Mouse (Mus musculus) cerebellum, adult (tissue): ENCODE measurements at regions not wholly inside any gene's neighbourhood (a gene's known extent, or its start where the extent isn't known, plus 50 kb on each side); places are given as distances from the start of the nearest gene placed in this dataset.

Experiments used
- ATAC-seq: cut with Nextera tagmentation; 2 replicates; pipeline ENCODE4 v1.9.2; 2017; ENCODE audit warnings: mild to moderate bottlenecking, moderate library complexity, mixed read lengths; ENCODE audit not compliant: insufficient number of reproducible peaks, low FRiP score, low TSS enrichment

DNA sequence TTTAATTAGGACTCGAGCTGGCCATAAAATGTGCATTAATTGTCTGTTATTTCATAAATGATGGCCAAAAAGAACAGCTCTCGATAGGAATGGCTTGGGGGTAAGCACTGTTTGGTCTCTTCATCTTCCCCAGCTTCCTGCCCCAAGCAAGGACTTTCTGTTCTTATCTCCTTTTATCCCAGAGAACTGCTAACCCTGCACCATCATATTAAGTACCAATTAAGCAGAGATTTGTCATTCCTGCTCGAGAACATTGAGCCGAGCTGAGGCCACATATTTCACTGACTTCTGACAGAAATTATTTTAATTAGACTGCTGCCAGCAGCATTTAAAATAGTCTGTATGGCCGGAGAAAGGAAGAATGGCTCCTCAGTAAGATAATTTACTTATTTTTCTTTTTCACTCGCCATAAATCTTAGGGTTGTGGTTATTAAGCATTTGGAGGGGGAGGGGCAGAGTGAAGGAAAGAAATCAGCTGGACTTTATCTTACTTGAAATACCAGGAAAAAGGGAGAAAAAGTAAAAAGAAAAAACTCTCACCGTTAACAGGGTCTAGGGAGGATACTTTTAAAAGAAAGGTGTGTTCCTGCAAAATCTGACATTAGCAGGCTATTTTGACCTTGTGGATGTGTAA lies 377.1 kb downstream of the Mtx2 start:
- no peak for ATAC-seq

DNA sequence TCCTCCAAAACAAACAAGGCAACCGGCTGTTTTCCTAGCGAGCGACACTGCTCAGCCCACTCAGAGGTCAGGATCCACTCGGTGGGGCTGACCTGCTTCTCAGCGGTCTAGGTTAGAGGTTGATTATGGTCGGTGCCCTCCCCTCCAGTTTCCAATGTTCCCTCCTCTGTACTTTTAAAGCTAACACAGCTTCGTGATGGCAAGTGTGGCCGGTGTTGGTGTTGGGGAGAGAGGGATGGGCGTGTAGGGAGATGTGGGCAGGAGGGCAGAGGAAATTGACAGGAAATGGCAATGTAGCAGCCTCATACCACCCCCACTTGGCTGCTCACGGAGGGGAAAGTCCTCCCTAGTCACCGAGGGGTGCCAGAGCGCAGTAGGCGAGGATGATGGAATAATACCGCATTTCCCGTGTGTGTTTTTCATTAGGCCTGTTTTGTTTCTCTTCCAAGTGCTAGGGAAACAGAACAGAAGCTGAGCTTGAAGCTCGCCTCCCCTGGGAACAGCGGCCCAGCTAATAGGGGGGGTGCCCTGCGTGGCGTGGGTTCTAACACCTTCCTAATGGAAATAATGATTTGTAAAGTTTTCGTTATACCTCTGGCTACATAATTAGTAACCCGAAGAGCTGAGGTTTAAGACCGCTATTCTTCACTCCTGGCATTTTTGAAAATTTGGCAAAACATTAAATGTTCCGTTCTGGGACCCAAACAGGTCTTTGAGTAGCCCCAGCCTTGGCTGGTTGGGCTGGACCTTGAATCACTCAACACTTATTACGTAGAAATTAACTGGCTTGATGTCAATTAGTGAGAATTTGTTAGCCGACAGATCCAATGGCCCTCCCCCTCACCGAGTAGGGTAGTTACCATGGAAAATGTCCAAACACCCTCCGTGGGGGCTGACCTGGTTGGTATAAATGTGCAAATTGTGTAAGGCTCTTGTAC lies 383.5 kb downstream of the Mtx2 start:
- ATAC-seq: no peak

DNA sequence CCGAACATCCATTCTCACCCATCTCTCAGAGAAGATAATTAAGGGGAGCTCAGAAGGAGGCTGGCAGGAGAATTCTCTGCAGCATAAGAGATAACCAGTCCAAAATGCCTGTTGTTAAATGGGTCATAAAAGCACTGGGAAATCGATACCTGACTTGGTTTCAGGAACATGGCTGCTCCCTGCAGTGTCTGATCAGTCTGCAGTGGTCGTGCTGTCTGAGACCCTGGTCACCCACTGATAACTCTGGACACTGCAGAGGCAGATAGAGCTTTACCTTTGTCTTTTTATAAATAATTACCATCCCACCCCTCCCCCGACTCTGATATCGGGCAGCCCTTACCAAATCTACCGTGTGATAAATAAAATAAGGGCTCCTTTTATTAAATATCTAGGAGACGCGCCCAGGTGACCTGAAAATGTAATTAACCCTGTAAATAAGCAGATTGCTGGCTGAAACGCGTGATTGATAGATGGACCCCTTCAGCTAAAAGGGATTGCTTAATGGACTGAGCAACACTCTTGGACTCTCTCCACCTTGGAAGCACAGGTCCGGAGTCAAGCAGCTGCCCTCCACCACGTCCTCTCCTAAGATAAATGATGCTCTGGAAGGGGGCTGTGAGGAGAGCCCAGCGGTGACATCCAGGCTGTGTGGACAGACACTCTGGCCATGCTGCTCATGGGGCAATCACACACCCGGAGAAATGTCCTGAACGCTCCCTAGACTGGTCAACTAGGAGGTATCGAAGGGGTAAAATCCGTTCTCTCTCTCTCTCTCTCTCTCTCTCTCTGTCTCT lies 384.4 kb downstream of the Mtx2 start:
- ATAC-seq: no peak

DNA sequence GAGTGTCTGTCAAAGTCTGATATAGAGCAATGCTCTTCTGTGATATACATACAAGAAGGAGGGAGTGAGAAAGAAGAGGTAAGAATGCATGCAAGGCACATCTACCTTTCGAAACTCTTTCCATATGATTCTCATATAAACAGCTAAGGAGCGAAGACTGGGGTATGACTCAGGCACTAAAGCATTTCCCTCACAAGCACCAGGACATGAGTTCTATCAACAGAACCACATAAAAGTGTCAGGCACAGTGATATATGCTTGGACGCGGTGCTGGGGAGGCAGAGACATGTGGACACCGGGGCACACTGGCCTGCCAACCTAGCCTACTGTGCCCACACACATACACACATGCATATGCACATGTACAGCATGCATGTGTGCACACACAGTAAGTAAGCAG lies 391.3 kb downstream of the Mtx2 start:
- no peak for ATAC-seq

DNA sequence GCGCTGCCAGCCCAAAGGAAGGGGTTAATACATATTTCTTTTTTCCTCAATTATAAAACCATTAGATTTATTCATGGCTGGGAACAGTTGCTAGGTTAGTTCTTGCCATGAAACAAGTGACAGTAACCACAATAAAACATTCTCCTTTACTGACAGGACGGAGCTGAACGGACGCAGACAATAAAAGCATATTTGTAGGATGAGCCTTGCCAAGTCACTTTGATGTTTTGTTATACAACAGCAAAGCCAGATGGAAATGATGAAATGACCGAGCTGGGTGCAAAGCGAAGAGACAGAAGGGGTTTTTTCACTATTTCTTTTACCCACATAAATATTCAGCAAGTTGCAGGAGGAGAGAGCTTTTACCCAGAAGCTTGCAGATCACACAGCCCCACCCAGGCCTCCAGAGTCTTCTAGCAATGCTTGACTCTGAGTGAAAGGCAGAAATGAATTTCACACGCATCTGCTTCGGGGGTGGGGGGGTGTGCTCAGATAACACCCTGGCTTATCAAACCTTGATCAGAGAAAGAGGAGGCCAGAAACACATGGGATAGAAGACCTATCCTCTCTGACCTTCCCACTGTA lies 395.3 kb downstream of the Mtx2 start:
- ATAC-seq: no peak

DNA sequence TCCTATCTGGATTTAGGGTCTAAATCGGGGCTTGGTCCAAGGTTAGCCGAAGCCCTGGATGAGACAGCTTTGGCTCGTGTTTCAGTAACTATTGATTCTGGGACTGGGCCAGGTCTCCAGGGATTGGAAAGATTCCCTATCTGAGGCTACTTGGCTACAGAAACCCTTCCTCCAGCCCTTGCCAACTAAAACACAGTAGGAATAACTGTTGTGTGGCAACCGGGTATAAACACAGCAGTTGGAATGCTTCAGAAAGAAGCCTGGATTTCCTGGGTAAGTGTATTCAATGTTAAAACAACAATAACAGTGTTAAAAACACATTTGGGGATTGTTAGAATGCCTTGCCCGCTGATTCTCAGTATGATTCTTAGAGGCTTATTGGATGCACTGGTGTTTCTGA lies 398.8 kb downstream of the Mtx2 start:
- no peak for ATAC-seq

DNA sequence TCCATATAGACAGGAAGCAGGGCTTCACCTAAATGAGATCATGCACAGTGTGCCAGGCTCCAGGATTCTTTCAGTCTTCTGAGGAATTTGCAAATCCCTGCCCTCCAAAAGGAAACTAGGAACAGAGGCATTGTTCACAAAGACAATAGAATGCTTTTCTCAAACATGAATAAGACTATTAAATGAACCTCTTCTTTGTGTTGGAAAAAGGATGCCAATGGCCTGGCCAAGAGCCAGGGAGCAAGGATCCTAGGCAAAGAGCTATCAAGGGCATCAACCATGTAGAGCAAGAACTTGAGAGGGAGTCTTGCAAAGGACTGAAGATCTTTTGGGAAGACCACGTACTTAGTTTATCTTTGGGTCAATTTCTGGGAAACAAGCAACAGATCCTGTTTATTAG lies 415.4 kb downstream of the Mtx2 start:
- no peak for ATAC-seq

DNA sequence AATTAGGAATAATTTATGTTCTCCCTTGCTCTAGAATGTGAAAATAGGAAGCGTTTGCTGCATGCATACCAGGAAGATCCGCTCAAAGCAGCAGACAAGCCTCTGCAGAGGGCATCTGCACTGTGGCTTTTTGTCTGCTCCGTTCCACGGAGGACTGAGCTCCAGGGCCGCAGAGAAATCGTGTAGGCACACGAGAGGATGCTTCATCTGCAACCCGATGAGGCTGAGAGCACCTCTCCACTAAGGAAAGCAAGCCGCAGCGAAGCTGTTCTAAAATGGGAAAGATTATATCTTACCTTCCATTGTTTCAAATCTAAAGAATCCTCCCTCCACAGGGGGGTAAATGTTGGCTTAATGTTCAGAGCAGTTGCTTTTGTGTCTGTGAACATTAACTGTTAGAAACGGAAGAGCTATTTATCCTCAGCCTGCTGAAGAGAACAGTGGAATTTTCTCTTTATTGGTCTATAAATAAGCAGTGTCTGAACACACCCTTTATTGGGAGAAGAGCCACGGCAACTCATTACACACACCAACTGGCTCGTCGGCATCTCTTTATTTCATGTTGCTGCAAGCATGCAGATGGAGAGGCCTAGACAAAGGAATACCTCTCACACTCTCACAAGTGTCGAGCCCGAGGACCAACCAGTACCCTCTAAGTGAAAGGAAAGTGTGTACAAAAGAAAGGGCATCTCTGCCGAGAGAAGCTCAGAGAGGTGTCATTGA lies 414.6 kb upstream of the Hnrnpa3 start:
- no peak for ATAC-seq

DNA sequence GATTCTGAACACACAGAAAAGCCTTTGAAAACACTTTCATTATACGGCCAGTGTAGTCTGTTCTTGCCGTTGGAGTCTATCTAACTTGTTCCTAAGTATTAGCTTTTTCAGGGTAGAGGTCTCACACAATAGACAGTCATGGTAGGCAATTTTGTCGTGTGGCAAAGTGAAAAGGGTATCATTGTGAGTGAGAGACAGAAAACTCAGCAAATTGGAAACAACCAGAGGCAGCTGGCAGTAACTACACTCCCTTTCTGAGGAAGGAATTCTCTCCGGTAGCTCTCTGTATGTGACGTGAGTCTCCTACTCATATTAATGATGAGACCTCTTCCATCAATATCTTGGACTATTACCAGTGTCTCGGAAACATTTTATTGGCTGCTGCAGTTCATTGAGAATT lies 413.8 kb upstream of the Hnrnpa3 start:
- ATAC-seq: no peak

DNA sequence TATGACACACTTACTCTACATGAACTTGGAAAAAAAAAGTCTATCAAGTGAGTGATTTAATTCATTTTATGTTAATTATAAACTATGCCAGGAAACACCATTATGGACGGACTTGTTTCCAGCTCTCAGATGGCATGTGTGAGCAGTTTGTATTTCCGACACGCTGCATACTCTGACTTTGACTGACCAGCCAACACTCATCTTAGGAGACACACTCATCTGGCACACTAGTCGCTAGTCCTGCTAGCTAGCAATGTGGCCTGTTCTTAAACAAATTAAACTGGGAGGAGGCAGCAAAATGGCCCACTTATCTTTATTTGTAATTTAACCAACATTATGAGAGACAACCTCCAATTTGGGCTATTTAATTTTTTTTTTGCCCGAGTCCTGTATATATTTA lies 413.4 kb upstream of the Hnrnpa3 start:
- ATAC-seq: no peak

DNA sequence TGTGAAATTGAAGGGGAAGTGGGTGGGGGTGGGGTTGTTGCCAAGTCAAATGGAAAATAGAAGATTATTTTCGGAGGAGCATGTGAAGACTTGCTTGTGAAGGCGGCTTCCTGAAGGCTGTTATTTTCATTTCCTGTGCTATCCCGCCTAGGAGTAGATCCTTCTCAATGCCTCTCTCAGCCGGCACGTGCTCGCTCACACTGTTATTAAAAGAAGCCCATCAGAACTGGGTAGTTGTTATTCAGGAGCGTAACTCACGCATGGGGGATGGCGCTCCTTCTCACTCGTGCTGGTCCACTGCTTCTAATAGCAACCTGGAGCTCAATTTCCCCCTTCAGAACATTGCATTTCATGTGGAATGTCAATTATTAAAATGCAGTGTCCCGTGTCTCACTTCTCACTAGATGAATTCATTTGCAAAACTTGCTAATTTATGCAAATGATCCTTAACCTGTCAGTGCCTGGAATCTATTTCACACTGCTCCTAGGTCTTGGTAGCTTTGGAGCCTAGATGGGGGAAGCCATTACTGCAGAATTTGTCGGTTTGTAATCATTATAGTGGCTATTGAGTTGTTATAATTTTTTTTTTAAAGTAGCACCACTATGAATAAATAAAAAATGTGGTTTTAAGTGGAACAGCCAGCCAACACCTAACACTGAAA lies 412.8 kb upstream of the Hnrnpa3 start:
- no peak for ATAC-seq

DNA sequence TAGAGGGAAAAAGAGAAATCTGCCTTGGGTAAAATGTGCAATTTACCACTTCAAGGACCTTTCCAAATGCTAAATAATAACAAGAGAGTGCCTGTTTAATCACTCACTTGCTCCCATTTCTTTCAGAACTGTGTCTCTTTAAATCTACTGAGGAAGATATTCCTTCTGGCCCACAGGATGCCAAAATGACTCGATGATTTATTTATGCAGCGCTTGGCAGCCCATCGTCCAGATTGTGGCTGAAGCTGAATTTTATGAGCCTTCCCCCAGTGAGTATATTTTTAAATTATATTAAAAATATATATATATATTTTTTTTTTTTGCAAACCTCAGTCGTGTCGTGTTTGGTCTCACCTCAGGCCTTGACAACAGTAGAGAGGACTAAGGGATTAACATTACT lies 410.8 kb upstream of the Hnrnpa3 start:
- no peak for ATAC-seq

DNA sequence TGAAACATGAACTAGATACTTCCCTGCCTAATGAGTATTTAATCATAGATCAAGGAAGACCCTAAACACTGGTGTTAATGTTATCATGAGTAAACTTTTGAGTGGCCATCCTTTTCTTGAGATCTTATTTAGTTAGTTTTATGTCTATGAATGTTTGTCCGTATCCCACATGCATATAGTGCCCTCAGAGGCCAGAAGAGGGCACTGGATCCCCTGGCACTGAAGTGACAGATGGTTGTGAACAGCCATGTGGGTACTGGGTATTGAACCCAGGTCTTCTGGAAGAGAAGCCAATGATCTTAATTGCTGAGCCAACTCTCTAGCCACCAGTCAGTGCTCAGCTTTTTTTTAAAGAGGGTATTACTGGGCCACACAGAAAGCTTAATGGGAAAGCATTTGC lies 408.6 kb upstream of the Hnrnpa3 start:
- ATAC-seq: no peak

DNA sequence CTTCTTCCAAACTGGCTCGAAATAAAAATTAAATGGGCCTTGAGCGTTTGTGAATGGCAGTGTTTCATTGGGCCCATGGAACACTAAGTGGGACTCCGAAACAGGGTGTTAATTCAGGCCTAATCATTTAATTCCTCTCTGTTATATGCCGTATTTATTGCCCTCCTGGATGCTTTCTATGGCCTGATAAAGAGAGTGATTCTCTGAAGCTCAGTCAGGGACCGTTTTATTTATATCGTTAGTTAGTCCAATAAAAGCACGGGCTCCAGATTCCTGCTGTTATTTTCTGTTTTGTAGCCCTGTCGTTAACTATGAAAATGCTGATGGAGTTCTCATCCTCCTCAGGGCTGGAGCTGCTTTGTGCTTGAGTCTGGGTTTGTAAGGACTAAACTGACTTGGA lies 406.2 kb upstream of the Hnrnpa3 start:
- ATAC-seq: no peak

DNA sequence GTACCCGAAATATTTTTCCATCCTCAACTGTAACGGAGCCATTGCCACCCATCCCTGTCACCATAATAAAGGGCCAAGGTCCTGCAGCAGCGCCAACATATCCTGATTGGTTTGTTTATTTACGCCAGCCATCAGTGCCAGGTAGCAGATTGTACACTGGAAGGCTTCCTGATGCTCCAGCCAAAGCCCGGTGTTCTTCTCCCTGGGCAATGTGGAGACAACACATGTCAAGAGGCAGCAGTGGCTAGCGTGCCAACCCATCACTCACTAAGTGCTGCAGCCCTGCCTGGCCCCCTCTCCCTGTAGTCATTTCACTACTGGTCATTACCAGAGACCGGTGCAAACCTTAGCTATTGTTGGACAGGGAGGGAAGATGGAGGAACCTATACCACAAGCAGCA lies 393.8 kb upstream of the Hnrnpa3 start:
- ATAC-seq: peak; percentile 89

DNA sequence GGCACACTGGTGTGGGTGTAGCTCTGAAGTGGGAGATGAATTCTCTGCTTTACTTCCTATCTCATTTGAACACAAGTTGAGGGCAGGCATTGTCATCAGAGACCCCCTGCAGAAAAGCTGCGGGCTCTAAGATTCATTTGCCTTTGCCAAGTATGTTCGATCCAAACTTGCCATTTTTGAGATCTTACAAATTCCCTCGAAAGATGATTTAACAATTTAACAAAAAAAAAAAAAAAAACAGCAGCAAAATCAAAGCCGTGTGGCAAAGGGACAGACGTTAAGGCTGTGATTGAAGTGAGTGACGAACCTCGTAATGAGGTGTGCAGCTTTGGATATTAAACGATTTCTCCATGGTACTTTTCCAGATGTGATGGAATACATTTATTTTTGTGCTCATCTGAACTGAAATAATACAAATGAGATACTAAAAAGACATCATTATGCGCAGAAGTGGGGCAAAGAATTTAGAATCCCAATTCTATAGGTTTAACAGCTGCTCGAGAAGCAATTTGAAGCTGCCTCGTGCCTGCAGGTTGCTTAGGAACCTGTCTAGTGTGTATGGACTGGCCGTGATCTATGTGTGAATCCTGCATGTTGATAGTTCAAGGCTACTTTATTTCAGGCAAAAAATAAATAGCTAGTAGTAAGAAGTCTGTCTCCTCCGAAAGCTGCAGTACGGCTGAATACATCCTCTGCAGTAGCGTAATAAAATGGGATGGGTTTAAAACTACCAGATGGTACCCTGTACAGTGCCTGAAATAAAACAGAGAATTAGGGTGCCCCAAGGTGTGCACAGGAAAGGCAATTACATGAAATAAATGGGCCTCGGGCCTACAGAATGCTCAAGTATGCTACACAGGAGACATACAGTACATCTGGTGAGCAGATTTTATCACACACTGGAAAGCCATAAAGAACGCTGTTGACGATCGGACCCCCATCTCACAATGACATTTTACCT lies 393.0 kb upstream of the Hnrnpa3 start:
- no peak for ATAC-seq

DNA sequence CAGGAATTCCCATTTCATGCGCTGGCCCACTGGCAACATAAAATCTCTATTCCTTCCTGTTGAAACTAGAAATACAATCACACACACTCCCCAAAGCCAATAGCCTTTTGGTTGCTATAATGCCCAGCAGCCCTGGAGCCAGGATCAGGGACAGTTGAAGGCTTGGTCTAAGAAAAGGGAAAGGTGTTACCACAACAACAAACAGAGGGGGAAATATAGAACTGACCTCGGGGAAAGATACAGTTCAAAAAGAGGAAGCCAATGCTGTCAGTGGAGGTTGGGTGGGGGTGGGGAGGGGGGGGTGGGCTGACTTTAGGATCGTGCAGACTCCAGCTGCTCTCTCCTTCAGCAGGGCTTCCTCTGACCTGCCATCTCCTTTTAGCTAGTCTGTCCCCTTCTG lies 391.1 kb upstream of the Hnrnpa3 start:
- no peak for ATAC-seq

DNA sequence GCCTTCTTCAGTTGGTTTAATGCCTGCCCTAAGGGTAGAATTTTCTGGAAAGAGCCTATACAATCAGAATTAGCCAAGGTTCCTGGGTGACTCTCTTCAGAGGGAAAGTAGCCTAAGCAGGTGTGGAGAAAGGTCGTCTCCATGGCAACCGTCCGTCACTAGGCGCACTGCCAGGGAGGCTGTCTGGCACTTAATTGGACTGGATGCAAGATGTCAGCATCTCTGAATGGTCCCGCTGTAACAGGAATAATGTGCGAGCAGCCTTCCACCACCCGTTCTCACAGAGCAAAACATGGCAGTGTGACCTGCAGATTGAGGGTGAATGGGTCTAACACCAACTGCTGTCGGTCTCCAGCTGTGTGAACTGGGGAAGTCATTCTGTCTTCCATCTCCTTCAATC lies 389.6 kb upstream of the Hnrnpa3 start:
- no peak for ATAC-seq

DNA sequence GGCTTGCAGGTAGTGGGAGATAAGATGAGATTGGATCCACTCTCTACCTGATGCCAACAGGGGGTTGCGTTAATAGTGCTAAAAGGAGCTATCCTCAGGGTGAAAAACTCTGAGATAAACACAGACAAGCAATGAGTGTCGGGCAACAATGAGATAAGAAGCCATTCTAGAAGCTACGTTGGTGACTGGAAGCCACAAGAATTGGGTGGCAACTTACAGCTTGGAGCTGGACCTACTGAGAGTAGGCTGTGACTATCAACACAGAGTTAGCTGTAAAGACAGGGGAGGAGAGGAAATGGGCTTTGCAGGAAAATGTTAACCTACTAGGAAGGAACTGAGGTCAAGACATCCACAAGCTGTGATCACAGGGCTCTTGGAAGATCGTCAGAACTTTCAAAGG lies 388.9 kb upstream of the Hnrnpa3 start:
- ATAC-seq: no peak
